Mouse (Mus musculus) liver, embryonic 14.5 days (tissue): ENCODE measurements around the gene Rdh8. TPM values are rescaled to one million over a fixed set of nuclear protein-coding genes. Genes with fewer than 3 reads are reported as not detected.

Experiments
- ATAC-seq: fragments of 200-750 bp; cut with Nextera tagmentation; 2 replicates; pipeline ENCODE4 v1.8.0; 2017; ENCODE audit warnings: moderate number of reproducible peaks, mild to moderate bottlenecking, moderate library complexity; ENCODE audit not compliant: insufficient read depth
- DNase-seq, 3 experiments: peaks; one replicate each; pipeline ENCODE4 v3.0.0-alpha.2; 2012 to 2013; ENCODE audit warnings: low read depth in 3 of 3, low spot score in 3 of 3
- H3K27ac ChIP-seq: fragments of 300-500 bp; sonication (generic); 2 replicates; pipeline ENCODE4 v1.5.1; 2014; ENCODE audit warnings: moderate library complexity, mild to moderate bottlenecking, control low read depth, inconsistent platforms
- H3K27me3 ChIP-seq: fragments of 300-500 bp; sonication (generic); 2 replicates; pipeline ENCODE4 v1.6.1; 2014; ENCODE audit warnings: mild to moderate bottlenecking, low read length, moderate library complexity; ENCODE audit not compliant: control insufficient read depth, insufficient read depth
- H3K36me3 ChIP-seq: fragments of 300-500 bp; sonication (generic); replicated peaks from 2 replicates; pipeline ENCODE4 v1.6.1; 2014; ENCODE audit warnings: low read depth; ENCODE audit not compliant: control insufficient read depth, insufficient read depth
- H3K4me1 ChIP-seq, 2 experiments: fragments of 200-500 bp in 1 of 2; fragments of 300-500 bp in 1 of 2; sonication (generic) in 1 of 2; replicated peaks; 2 replicates each; pipeline ENCODE4 v1.6.1; 2012 to 2014; ENCODE audit warnings: antibody characterized with exemption in 1 of 2, inconsistent platforms in 1 of 2, low read length in 1 of 2; ENCODE audit not compliant: control insufficient read depth in 2 of 2, insufficient read depth in 2 of 2
- H3K4me2 ChIP-seq: fragments of 300-500 bp; sonication (generic); 2 replicates; pipeline ENCODE4 v1.6.1; 2014; ENCODE audit warnings: low read depth, mild to moderate bottlenecking, control low read depth, moderate library complexity
- H3K4me3 ChIP-seq, 2 experiments: fragments of 200-500 bp in 1 of 2; fragments of 300-500 bp in 1 of 2; sonication (generic) in 1 of 2; 2 replicates each; pipeline ENCODE4 v1.5.1; 2012 to 2014; ENCODE audit warnings: low read depth in 2 of 2, low read length in 2 of 2, mild to moderate bottlenecking in 2 of 2, control low read depth in 1 of 2, inconsistent platforms in 1 of 2, moderate library complexity in 1 of 2; ENCODE audit not compliant: insufficient read depth in 1 of 2
- H3K9ac ChIP-seq: fragments of 300-500 bp; sonication (generic); replicated peaks from 2 replicates; pipeline ENCODE4 v1.6.1; 2014; ENCODE audit warnings: mild to moderate bottlenecking, control low read depth, moderate library complexity
- H3K9me3 ChIP-seq: fragments of 300-500 bp; sonication (generic); 2 replicates; pipeline ENCODE4 v1.6.1; 2016; ENCODE audit warnings: low read length, mixed read lengths; ENCODE audit not compliant: control insufficient read depth
- CTCF ChIP-seq: IDR thresholded peaks from 2 replicates; pipeline ENCODE4 v1.5.1; 2016; ENCODE audit warnings: antibody characterized with exemption, low read depth, control low read depth
- EP300 ChIP-seq: IDR thresholded peaks from 2 replicates; pipeline ENCODE4 v1.6.1; 2016; ENCODE audit warnings: antibody characterized with exemption, low read depth
- WGBS: fragments of 180-500 bp; shearing (Covaris S2); extraction: QIAGEN DNeasy Blood & Tissue Kit; methylation state at CpG from one replicate; pipeline ENCODE4 v1.1.7; 2014; ENCODE audit not compliant: insufficient replicate concordance; 5-methylcytosine and 5-hydroxymethylcytosine counted together
- polyA plus RNA-seq, 2 experiments: library from polyadenylated mRNA; depleted of rRNA in 1 of 2; stranded (reverse) in 1 of 2; unstranded in 1 of 2; fragments of >200 nt; fragmentation: Nextera tagmentation in 1 of 2; extraction: Ambion mirVana in 1 of 2; gene quantifications; 2 replicates each; pipeline versions ENCODE4 v1.2.1 to v1.2.3; 2012 to 2014

Rdh8 gene
- polyA plus RNA-seq, 2 experiments: not detected

DNA sequence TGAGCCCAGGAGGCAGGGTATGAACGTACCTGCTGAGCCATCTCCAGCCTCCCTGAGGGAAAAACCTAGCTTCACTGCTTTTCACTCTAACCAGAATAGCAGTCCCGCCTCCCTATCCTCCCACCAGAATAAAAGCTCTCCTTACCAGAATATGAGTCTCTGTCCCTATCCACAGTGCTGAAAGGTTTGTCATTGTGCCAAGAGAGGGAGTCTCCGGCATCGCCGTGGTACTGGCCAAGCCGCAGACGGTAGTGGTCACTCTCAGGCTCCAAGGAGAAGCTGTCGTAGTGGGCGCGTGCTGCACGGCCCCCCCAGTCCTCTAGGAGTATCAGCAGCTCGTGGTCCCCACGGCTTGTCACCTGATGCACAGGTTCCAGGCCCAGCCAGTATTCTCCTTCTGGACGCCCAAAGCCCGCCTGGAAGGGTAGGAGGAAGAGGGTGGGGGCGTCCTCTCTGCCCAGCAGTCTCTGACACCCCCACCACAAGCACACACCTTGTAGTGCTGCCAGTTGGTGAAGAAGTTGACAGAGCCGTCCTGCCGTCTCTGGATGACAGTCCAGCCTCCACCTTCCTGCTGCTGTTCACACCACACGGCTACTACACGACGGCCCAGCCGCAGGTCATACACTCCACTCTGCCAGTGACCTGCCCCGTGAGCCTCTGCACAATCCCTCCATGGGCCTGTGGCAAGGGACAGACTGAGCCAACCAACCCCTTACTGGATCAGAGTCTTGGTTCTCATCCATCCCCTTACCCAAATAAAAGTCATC is 56.9 kb downstream of the Rdh8 start:
- 63% methylated on average over 23 of the region's 23 CpGs for WGBS
- Histone ChIP-seq H3K36me3 (no peaks in the 10 kb centered on the region), H3K27ac (no peak overlapping the region), H3K9ac (no peak overlapping the region), H3K4me1 (peaks cover 4 to 6% of the 10 kb centered on the region in 2 experiments), H3K9me3 (no peaks in the 10 kb centered on the region), H3K4me2 (no peak overlapping the region), H3K27me3 (no peaks in the 10 kb centered on the region), H3K4me3 (no peak overlapping the region)
- DNase-seq (no peak), ATAC-seq (no peak)
- TF ChIP-seq EP300: no peak
- TF ChIP-seq CTCF: no peak

Other genes with a start within 250 kb of the Rdh8 start
- gene Zfp846, start 237.2 kb upstream of the Rdh8 start, polyA plus RNA-seq (2012; rRNA removed): 1.0 and 1.6 TPM in 2 replicates
- gene Zfp846, start 237.2 kb upstream of the Rdh8 start, polyA plus RNA-seq (2014; fragmentation: Nextera tagmentation; extraction: Ambion mirVana): 1.9 and 2.3 TPM in 2 replicates
- gene Ubl5, start 175.6 kb upstream of the Rdh8 start, polyA plus RNA-seq (2012; rRNA removed): 203 and 296 TPM in 2 replicates
- 264 and 272 TPM in 2 replicates for gene Ubl5, start 175.6 kb upstream of the Rdh8 start, polyA plus RNA-seq (2014; fragmentation: Nextera tagmentation; extraction: Ambion mirVana)
- gene Fbxl12, start 173.7 kb upstream of the Rdh8 start, polyA plus RNA-seq (2012; rRNA removed): 7.0 TPM in 2 replicates
- gene Fbxl12, start 173.7 kb upstream of the Rdh8 start, polyA plus RNA-seq (2014; fragmentation: Nextera tagmentation; extraction: Ambion mirVana): 2.3 and 2.6 TPM in 2 replicates
- gene Pin1, start 166.4 kb upstream of the Rdh8 start, polyA plus RNA-seq (2012; rRNA removed): 8.0 and 12.5 TPM in 2 replicates
- 26.5 and 27.1 TPM in 2 replicates for gene Pin1, start 166.4 kb upstream of the Rdh8 start, polyA plus RNA-seq (2014; fragmentation: Nextera tagmentation; extraction: Ambion mirVana)
- 0.06 and 0.18 TPM in 2 replicates for gene Olfm2, start 72.2 kb upstream of the Rdh8 start, polyA plus RNA-seq (2012; rRNA removed)
- gene Olfm2, start 72.2 kb upstream of the Rdh8 start, polyA plus RNA-seq (2014; fragmentation: Nextera tagmentation; extraction: Ambion mirVana): 0.10 TPM in 1 of 2 replicates, not detected in the other
- 0.05 and 0.08 TPM in 2 replicates for gene Col5a3, start 3.4 kb upstream of the Rdh8 start, polyA plus RNA-seq (2012; rRNA removed)
- 0.03 and 0.10 TPM in 2 replicates for gene Col5a3, start 3.4 kb upstream of the Rdh8 start, polyA plus RNA-seq (2014; fragmentation: Nextera tagmentation; extraction: Ambion mirVana)
- gene A230050P20Rik, start 50.1 kb downstream of the Rdh8 start, polyA plus RNA-seq (2012; rRNA removed): 11.5 and 13.0 TPM in 2 replicates
- 1.1 and 1.7 TPM in 2 replicates for gene A230050P20Rik, start 50.1 kb downstream of the Rdh8 start, polyA plus RNA-seq (2014; fragmentation: Nextera tagmentation; extraction: Ambion mirVana)
- 8.1 and 9.3 TPM in 2 replicates for gene Angptl6, start 61.2 kb downstream of the Rdh8 start, polyA plus RNA-seq (2012; rRNA removed)
- gene Angptl6, start 61.2 kb downstream of the Rdh8 start, polyA plus RNA-seq (2014; fragmentation: Nextera tagmentation; extraction: Ambion mirVana): 6.8 and 7.6 TPM in 2 replicates
- 70.6 and 84.8 TPM in 2 replicates for gene Ppan, start 69.7 kb downstream of the Rdh8 start, polyA plus RNA-seq (2012; rRNA removed)
- gene Ppan, start 69.7 kb downstream of the Rdh8 start, polyA plus RNA-seq (2014; fragmentation: Nextera tagmentation; extraction: Ambion mirVana): 50.2 and 56.1 TPM in 2 replicates
- gene Eif3g, start 80.1 kb downstream of the Rdh8 start, polyA plus RNA-seq (2012; rRNA removed): 74.2 and 104 TPM in 2 replicates
- 170 and 181 TPM in 2 replicates for gene Eif3g, start 80.1 kb downstream of the Rdh8 start, polyA plus RNA-seq (2014; fragmentation: Nextera tagmentation; extraction: Ambion mirVana)
- 47.6 and 55.9 TPM in 2 replicates for gene Dnmt1, start 141.4 kb downstream of the Rdh8 start, polyA plus RNA-seq (2012; rRNA removed)
- gene Dnmt1, start 141.4 kb downstream of the Rdh8 start, polyA plus RNA-seq (2014; fragmentation: Nextera tagmentation; extraction: Ambion mirVana): 43.1 and 48.6 TPM in 2 replicates
- 1.2 and 1.3 TPM in 2 replicates for gene S1pr2, start 158.3 kb downstream of the Rdh8 start, polyA plus RNA-seq (2012; rRNA removed)
- gene S1pr2, start 158.3 kb downstream of the Rdh8 start, polyA plus RNA-seq (2014; fragmentation: Nextera tagmentation; extraction: Ambion mirVana): 2.3 and 3.0 TPM in 2 replicates
- 36.5 and 36.7 TPM in 2 replicates for gene Mrpl4, start 184.2 kb downstream of the Rdh8 start, polyA plus RNA-seq (2012; rRNA removed)
- 61.3 and 67.7 TPM in 2 replicates for gene Mrpl4, start 184.2 kb downstream of the Rdh8 start, polyA plus RNA-seq (2014; fragmentation: Nextera tagmentation; extraction: Ambion mirVana)
- 5.4 and 6.9 TPM in 2 replicates for gene Icam1, start 197.5 kb downstream of the Rdh8 start, polyA plus RNA-seq (2012; rRNA removed)
- gene Icam1, start 197.5 kb downstream of the Rdh8 start, polyA plus RNA-seq (2014; fragmentation: Nextera tagmentation; extraction: Ambion mirVana): 7.9 and 9.1 TPM in 2 replicates
- 61.8 and 64.1 TPM in 2 replicates for gene Icam4, start 210.9 kb downstream of the Rdh8 start, polyA plus RNA-seq (2012; rRNA removed)
- 204 and 223 TPM in 2 replicates for gene Icam4, start 210.9 kb downstream of the Rdh8 start, polyA plus RNA-seq (2014; fragmentation: Nextera tagmentation; extraction: Ambion mirVana)
- gene Icam5, start 213.6 kb downstream of the Rdh8 start, polyA plus RNA-seq (2012; rRNA removed): 0.70 and 0.87 TPM in 2 replicates
- gene Icam5, start 213.6 kb downstream of the Rdh8 start, polyA plus RNA-seq (2014; fragmentation: Nextera tagmentation; extraction: Ambion mirVana): 0.20 and 0.28 TPM in 2 replicates
- 0.21 and 0.49 TPM in 2 replicates for gene Zglp1, start 248.6 kb downstream of the Rdh8 start, polyA plus RNA-seq (2012; rRNA removed)
- 0.57 TPM in 1 of 2 replicates, not detected in the other for gene Zglp1, start 248.6 kb downstream of the Rdh8 start, polyA plus RNA-seq (2014; fragmentation: Nextera tagmentation; extraction: Ambion mirVana)